Mouse (Mus musculus) kidney, postnatal 10 days (tissue): ENCODE results near the gene Gm11733.
A peak's percentile ranks its signal among the peaks of the same experiment; 100 is the strongest.

Source experiments
- DNase-seq: peaks from one replicate; pipeline ENCODE4 v3.0.0; 2021; ENCODE audit warnings: mixed read lengths

The Gm11733 gene

DNA sequence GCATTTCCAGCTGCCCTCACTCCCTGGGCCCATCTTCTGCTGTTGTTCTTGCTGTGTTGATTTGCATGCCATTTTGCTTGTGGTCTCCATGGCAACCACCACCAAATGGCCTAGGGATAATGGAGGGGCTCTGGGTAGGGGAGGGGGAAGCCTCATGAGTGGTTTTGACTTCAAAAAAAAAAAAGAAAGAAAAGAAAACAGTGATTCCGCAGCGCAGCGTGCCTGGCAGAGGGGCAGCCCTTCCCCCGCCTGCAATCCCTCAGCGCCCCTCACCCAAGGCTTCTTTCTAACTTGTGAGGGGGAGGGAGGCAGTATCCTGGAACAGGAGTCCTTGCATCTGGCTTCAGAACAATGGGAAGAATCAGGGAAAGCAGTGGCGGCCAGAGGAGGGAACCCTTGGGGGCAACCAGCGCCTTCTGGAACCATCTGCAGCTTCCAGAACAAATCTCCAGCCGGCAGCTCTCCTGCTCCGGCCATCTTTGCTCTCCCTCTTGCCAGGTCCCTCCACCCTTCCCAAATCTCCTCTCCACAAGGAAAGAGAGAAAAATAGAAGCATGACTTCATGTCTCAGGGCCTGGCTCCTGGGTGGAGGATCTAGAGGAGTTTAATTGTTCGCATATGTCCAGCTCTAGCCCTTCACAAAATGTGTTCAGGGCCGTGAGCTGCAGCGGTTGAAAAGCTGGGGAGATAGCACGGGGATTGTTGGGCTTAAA lies 5.0 kb upstream of the Gm11733 start:
- no peak for DNase-seq

DNA sequence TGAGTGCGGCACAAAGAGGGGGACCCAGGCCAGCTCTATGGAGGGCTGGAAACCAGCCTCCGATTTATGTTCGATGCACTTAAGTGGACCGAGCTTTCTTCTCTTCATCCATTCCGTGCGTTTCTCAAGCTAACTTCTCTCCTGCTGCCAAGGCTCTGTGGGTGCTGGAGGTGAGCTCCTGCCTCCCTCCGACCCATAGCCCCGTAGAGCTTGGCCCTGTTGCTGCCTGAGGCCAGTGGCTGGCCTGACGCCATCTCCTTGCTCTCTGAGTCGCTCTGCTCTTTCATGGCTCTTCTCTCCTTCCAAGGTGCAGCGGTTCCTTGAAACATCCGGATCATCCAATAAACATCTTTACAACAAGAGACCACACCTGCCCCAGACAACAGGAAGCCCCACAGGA lies 4.4 kb upstream of the Gm11733 start:
- DNase-seq: no peak

DNA sequence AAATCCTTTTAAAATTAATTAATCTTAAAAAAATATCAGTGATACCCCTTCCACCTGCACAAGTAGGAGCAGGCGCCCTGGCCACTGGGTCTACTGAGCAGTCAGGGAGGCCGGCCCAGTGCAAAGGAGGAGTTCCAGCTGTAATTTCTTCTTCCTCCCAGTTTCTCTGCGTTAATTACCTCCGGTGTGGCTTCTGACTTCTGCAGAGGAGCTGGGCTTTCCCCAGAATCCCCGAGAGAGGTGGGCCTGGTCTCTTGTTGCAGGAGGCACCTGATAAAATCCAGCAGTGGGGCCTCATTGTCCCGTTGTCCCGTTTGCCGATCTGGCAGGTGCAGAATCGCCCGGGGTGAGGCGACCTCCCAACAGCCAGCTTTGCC lies 1.9 kb upstream of the Gm11733 start:
- DNase-seq: peak; percentile 28

DNA sequence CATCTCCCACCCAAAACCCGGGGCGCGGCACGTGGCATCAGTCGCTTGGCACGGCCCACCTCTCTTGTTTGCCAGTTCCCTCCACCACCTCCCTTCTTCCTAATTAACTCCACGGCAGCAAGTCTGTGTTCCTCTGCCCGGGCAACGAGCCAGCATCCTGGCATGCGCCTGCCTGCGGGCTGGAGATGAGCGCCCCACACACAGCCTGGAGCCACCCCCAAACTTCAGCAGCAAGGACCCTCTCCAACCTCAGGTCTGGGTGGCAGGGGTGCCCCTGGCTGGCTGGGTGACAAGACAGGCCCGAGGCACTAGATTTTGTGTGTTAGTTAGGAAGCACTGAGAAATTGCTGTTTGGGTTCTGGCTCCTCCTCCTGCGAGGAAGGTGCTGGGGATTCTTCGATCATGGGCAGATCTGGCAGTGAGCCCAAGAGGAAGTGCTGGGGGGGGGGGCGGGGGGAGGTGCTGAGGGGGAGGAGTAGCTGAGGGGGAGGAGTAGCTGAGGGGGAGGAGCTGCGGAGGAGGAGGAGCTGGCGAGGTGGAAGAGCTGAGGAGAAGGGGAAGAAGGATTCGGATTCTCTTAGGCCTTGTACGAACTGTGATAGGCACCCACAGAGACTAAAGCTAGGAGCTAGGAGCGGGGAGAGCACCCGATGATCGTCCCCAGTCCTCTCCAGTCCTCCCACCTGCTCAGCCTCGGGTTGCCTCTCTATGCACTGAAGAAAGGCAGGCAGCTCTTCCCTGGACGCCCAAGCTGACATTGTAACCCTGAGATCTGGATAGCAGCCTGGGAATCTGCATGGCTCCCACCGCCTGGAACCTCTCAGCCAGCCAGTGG lies 1.3 kb upstream of the Gm11733 start:
- DNase-seq: peak; percentile 89

DNA sequence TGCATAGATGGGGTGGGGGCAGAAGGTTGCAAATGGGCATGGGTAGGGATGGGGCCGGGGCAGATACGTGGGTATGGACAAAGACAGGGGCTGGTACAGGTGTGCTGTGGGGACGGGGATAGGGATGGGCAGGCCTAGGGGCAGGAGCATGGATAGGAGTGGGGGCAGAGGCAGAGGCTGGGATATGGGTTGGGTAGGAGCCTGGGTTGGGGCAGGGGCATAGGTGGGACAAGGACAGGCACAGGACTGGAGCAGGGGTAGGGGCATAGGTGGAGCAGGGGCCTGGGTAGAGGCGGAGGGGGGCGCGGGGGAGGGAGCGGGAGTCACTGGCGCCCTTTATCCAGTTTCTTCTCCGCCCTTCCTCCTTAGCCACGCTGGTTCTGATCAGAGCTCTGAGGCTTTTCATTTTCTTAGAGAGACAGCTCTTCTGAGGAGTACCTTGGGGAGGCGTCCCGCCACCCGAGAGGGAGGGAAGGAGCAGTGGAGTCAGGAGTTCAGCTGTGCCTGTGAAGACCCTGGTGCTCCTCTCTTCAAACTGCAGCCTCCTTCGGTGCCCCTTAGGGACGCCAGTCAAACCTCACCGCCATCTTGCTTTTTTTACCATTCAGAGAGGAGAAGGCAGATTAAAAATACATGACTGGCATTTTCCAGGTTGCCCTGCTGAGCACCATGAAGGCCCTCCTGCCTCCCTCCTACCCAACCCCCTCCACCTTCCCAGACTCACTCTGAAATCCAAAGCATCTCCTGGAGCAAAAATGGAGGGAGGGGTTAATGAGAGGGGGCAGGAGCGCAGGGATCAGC lies 7.4 kb downstream of the Gm11733 start:
- no peak for DNase-seq

DNA sequence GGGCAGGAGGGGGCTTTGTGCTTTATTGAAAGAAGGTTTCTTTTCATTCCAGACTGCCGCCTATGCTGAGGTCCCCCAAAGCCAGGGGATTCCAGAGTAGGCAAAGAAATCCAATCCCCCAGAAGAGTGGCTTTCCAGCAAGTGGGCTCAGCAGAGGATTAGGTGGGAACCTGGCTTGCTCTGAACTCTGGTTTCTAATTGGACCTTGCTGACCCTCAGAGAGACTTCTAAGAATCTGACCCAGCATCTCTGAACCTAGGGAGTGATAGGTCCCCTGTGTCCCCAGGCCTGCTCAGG lies 8.0 kb downstream of the Gm11733 start:
- DNase-seq: no peak

DNA sequence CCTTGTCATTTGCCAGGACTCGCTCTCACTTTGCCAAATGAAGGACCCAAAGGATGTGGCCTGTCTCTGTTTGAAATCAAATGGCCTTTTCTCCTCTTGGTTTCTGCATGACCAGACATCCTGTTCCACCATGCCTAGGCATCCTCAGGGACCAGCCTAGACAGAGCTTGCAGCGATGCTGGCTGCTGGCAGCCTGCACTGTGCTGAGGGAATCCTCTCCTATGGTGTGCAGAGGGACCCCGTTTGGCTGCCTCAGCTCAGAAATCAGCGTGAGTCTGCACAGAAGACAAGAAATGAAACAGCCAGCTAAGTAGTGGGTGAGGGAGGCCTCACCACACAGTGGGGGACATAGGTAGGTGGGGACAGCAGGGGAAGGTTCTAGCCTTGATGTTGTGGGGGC lies 12.6 kb downstream of the Gm11733 start:
- DNase-seq: no peak

DNA sequence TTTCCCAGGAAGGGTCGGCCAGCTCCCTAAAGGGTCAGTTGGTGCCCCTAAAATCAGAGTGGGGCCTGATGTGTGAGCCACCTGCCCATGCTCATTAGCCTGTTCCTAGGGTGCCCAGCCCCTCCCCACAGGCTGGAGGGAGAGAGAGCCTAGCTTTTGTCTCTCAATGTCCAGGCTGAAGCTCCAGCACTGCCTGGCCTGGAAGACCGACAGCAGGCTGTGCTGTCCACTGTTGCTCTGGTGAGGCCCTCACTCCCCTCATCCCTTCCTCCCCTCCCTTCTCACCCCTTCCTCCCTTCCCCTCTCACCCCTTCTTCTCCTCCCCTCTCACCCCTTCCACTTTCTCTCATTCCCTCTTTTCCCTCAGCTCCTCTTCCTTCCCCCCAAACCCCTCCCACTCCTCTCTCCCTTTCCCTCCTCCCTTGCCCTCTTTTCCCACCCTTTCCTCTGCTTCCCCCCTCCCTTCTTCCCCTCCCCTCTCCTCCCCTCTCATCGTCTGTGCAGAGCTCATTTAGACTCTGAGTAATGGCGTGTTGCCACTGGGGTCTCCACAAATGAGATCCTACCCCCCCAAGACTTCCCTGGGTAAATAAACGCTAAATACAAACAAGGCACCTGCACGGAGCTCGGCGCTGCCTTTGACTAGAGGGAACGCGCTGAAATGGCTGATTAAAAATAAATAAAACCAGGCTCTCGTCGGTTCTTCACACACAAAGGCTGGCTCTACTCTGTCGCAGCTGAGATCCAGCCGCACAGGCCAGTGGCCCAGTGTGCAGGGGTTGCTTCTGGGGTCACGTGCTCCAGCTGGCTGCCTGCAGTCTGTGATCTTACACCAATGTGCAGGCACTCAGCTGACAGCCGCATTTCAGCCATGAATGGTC lies 13.3 kb downstream of the Gm11733 start:
- DNase-seq: peak; percentile 81

DNA sequence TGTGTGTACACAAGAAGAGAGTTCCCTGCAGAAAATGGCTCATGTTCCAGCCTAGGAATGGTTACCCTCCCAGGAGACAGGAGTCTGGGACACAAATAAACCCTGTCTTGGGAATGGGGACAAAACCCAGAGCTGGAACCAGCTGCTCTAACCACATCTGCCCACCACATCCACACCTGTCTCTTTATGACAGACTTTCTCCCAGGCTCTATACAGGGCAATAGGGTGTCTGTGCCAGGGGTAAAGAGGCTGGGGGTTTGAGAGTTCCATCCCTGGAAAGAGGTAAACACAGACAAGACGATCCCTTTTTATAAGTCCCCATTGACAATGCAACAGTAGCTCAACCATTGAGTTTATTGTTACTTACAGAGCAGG lies 14.0 kb downstream of the Gm11733 start:
- no peak for DNase-seq

DNA sequence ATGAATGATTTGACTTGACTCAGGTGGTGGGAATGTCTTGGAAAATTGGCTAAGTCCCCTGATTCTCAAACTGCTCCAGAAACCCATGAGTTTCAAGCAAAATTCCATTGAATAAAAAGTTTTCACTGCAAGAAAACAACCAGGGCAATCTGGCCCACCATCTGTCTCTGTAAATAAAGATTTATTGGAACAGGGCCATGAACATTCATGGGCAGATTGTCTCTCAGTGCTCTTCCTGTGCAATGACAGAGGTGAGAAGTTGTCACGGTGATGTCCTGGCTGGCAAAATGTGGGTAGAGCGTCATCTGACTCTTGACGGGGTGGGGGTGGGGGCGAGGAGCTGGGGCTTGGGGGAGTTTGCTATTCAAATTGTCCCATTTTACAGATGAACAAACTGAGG lies 24.8 kb downstream of the Gm11733 start:
- no peak for DNase-seq

DNA sequence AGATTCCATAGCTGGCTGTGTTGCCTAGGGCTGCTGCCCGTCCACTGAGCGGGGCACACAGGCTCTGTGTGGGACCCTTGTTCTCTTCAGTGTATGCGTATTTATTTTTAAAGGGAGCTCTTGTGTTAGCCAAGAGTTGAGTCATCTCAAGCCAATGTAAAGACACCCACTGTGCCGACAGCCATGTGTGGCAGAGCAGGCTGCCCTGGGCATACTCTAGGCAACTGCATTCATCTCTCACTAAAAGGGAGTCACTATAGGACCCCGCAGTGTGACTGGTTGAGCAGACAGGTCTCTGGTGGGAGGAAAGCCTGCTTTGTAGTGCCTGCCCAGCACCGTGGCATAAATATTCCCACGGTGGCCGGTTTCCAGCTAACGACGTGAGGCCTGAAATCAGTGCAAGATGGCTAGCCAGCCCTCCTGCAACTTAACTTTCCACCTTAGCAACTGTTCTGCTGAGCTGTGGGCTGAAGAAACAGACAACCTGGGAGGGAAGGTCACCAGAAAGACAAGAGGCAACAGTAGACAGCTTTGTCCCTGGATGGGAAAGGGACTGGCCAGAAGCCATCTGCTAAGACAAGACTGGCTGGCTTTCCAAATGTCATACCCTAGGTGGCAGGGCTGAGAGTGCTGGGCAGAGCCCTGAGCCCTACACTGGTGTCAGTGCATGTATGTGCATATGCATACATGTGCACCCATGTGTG lies 31.7 kb downstream of the Gm11733 start:
- DNase-seq: no peak

DNA sequence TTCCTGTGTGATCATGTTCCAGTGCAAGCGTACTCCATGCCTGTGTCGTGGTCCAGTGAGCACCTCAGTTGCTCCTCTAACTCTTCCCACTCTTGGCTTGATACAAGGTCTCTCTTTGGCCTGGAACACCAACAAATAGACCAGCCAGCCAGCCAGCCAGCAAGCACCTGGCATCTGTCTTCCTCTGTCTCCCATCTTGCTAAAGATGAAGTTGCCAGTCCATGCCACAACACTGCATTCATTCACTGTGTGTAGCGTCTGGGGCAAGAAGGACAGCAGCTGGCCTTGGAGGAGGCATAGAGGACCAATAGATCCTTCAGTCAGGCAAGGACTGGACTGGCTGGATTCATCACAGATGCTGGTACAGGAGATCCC lies 32.2 kb downstream of the Gm11733 start:
- no peak for DNase-seq

DNA sequence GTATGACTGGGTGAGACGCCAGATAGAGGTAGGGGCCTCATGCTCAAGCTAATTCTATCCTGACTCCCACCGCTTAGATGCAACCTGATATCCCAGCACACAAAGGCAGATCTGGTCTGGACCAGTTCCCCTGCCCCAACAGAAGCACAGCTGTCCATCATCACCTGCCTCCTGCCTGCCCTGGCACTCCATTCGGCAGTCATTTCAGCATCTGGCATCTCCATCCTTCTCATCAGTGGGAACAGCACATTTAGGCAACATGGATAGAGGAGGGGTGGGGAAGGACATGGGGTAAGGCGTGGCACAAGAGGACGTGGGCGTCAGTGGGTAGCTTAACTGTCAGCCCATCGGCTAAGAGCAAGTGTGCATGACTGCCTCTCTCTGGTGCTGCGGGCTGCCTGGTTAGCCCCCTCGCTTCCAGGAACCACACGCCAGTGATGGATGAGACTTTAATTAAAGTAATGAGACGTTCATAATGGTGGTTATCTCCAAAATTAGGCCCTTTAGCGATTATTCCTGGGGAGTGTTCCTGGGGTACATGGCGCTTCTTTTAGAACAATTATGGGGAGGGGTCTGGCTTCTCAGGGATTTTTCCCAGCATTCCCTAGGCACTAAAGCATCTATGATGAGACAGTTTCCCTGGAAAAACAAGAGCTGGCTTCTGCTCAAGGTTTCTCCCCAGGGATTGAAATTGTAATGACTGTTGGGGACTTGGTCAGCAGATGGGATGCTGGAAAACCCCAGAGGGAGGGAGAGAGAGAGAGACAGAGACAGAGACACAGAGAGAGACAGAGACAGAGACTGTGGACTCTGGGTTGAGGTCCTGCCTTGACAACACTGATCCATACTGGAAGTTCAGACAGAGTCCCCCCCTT lies 38.0 kb downstream of the Gm11733 start:
- DNase-seq: no peak

DNA sequence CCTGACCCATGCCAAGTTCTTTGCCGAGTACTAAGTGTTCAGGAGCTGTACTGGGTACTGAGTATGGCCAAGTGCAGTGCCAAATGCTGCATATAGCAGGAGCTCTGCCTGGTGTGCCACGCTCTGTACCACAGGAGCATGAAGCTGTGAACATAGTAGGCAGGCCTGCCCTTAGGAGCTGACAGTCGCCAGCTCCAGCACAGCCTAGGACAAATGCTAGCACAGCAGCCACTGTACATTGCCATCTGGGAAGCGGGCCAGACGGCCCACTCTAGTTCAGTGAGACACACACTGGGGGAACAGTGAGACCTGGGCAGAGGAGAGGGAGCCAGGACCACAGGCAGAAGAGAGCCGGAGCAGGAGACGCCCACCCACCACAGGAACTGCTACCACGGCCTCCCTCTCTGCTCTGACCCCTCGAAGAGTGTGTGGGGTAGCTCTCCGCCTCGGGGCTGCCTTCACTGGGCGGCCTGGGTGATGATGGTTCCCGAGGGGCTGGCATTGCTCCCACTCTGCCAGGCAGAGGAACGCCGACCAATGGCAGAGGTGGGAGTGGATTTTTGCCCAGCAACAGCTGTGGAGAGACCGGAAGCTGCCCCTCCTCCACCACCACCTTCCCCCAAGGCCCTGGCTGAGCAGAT lies 38.8 kb downstream of the Gm11733 start:
- peak; percentile 86 for DNase-seq

DNA sequence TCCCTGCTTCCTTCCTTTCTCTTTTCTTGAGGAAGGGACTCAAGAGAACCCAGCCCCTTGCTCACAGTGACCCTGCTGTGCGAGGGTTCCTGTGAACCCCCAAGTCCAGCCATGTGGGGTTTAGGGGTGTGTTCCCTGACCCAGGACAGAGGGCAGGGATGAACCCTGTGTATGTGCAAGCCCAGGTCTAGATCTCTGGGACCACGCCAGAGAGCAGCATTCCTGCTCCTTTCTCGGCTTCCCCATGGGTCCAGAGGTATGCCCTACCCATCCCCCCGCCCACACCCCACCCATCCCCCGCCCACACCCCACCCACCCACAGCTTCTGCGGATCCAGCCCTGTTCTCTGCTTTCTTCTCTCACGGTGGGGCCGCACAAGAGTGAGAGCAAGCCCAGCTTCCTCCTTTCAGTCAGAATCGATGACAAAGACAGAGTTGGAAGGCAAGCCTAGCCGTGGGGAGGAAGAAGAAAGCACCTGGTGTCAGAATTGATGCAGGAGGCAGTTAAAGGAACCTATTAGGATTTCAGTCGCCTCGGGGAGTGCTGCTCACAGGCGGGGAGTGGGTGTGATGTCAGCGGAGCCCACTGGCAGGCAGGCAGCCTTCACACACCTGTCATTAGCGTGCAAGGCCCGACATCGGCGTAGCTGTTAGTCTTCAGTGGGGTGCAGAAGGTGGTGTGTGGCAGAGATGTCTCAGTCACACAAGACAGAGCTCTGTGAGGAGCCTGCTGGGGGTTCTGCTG lies 41.6 kb downstream of the Gm11733 start:
- no peak for DNase-seq

DNA sequence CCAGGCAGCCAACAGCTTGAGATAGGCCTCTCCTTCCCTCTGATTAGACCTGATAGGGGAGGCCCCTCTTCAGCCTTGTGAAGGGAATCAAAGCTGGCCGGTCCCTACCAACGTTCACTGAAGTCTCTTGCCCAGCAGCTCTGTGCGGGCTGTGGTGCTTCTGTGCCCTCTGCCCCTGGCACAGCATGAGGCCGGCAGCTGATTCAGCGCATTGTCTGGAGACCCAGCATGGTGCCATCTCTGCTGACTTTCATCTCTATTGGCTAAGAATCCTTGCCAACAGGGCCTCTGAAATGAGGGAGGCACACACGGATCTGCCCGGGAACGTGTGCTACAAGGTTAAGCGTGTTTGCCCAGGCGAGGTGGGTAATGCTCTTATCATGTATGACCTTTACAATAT lies 48.2 kb downstream of the Gm11733 start:
- DNase-seq: no peak

DNA sequence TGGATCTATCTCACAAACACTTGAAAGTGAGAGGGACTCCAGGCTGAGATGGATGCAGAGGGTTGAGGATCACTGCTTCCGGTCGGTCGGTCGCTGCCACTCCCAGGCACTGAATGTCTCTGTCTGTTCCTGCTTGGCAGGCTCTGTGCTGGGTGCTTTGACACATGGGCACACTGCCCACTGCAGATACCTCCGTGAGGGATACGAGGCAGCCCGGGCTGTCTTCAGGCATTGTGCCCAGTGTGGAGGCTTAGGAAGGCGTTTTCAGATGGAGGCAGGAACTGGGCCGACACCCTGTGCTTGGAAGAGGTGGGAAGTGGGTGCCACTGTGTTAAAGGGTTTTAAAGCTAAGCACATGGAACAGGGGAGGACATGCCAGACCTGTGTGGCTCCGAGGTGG lies 50.7 kb downstream of the Gm11733 start:
- peak; percentile 65 for DNase-seq

DNA sequence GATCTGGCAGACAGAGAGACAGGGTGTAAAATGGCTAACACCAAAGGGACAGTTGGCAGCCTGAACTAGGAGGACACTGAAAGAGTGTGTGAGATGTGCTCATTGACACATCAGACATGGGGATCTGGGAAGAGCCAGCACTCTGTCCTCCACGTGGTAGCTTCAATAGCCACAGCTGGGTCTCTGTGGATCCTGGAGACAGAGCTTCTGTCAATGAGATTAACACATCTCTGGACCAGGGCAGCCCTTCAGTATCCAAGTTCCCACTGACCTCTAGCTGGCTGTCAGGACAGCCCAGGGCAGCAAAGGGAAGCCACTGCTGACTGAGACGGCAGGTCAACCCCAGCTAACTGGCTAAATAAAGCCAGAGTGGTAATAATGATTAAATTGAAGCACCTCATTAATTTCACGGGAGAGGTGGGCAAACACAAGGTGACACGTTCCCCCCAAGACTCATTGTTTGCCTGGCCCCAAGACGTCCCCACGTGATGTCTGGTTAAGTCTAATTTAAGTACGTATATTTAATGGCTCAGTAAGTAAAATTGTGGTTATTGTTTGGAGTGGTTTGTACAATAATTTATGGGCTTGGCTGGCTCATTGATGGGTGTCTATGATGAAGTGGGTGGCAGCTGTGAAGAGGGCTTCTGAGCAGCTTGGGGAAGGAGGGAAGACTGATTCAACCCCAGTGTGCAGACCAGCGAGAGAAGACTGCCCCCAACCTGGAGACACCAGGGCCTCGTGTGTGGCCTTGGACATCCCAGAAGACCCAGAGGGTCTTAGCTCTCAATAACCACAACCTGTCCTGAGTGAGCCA lies 51.5 kb downstream of the Gm11733 start:
- DNase-seq: no peak

DNA sequence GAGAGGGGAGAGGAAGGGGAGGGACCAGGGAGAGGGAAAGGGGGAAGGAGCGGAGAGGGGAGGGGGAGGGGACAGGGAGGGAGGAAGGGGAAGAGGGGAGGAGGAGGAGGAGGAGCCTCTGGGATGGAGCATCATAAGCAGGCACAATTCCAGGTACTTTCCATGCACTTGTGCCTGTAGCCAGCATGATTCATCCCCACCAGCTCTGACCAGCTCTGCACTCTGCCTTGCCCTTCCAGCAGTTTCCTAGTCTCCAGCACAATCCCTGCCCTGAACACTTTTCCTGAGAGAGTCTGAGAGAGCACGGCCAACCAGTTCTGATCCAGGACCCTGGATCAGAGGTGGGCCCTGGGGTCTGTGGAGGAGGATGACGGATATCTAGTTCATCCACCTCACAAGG lies 52.4 kb downstream of the Gm11733 start:
- peak; percentile 47 for DNase-seq
